Mouse (Mus musculus) C2C12 (cell line): ENCODE results near the gene Adgrl2. TPM values are rescaled to one million over a fixed set of nuclear protein-coding genes. Genes with fewer than 3 reads are reported as not detected.

Source experiments
- H3K27me3 ChIP-seq: one replicate; pipeline ENCODE4 v1.6.1; 2011; ENCODE audit not compliant: control insufficient read depth, insufficient read depth, insufficient read length
- H3K36me3 ChIP-seq: one replicate; pipeline ENCODE4 v1.6.1; 2011; ENCODE audit not compliant: control insufficient read depth, insufficient read depth
- H3K4me3 ChIP-seq: one replicate; pipeline ENCODE4 v1.5.1; 2011; ENCODE audit warnings: mild to moderate bottlenecking, control low read depth; ENCODE audit not compliant: poor library complexity, insufficient read depth, severe bottlenecking
- H3K79me2 ChIP-seq: one replicate; pipeline ENCODE4 v1.6.1; 2011; ENCODE audit not compliant: control insufficient read depth, insufficient read depth
- H3K79me3 ChIP-seq: one replicate; pipeline ENCODE4 v1.6.1; 2011; ENCODE audit warnings: low read depth, control low read depth
- H3ac ChIP-seq: one replicate; pipeline ENCODE3; 2011; ENCODE audit warnings: low read depth; ENCODE audit not compliant: control insufficient read depth, insufficient read length
- CEBPB ChIP-seq: IDR thresholded peaks from one replicate; pipeline ENCODE4 v1.6.1; 2011; ENCODE audit warnings: low read depth, mild to moderate bottlenecking, control low read depth, moderate library complexity
- CTCF ChIP-seq: IDR thresholded peaks from one replicate; pipeline ENCODE4 v1.5.1; 2011; ENCODE audit not compliant: control insufficient read depth, insufficient read depth, insufficient read length
- FOSL1 ChIP-seq: IDR thresholded peaks from one replicate; pipeline ENCODE4 v1.8.0; 2011; ENCODE audit warnings: mild to moderate bottlenecking, low read length; ENCODE audit not compliant: poor library complexity, insufficient read depth, severe bottlenecking
- MAX ChIP-seq: IDR thresholded peaks from one replicate; pipeline ENCODE4 v1.6.1; 2011; ENCODE audit warnings: mild to moderate bottlenecking, control low read depth
- MYOD1 ChIP-seq: IDR thresholded peaks from one replicate; pipeline ENCODE4 v1.6.1; 2011; ENCODE audit warnings: low read depth; ENCODE audit not compliant: control insufficient read depth, insufficient read length
- MYOG ChIP-seq: IDR thresholded peaks from one replicate; pipeline ENCODE4 v1.6.1; 2011; ENCODE audit not compliant: control insufficient read depth, insufficient read length; ENCODE audit errors: extremely low read depth
- USF1 ChIP-seq: IDR thresholded peaks from one replicate; pipeline ENCODE4 v1.6.1; 2011; ENCODE audit warnings: low read depth, mild to moderate bottlenecking, control low read depth, moderate library complexity
- polyA plus RNA-seq: library from polyadenylated mRNA; unstranded; fragments of >200 nt; fragmentation: generic; extraction: Trizol; gene quantifications from one replicate; pipeline ENCODE4 v1.2.1, GENCODE M21; 2012; ENCODE audit warnings: missing spikeins

Adgrl2 gene
- polyA plus RNA-seq, 1 experiment: 19.9 TPM

DNA sequence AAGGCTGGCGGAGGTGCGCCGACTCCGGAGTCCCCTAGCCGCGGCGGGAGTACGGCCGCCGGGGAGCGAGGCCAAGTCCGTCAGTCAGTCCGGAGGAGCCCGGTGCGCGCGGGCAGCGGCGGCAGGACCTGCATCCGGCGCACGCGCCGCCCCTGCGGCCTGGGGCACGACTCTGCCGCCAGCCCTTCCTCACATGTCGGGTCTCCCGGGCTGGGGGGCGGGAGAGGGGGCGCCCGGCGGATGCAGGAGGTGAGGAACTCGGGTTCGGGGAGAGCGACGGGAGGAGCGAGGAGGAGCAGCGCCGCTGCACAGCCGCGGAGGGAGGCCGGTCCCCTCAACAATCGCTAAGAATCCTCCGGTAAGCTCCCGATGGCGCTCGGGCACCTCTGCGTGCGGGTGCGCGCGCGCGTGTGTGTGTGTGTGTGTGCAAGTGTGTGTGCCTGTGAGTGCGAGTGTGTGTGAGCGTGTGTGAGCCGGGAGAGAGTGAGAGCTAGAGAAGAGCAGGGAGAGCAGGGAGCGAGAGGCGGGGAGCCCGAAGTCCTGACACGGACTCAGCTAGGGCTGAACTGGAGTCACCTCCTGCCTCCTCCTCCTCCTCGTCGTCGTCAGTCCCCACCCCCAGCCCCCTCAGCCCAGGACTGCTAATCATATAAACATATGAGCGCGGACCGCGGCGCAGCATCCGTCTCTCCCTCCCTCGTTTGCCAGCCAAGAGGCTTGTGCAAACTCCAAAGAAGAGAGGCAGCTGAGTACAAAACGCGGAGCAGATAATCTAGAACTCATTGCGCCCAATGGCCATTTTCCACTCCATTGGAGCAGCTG lies 1.1 kb downstream of the Adgrl2 start:
- no peaks in the 10 kb centered on the region for H3K36me3 ChIP-seq
- H3K79me3 ChIP-seq: peaks cover 23% of the 10 kb centered on the region
- no peaks in the 10 kb centered on the region for H3K27me3 ChIP-seq
- peak overlapping the region; percentile 71 for H3K4me3 ChIP-seq
- TF ChIP-seq CEBPB (no peak), MYOD1 (no peak), MYOG (no peak), MAX (no peak), FOSL1 (no peak), USF1 (no peak), CTCF (no peak)
- H3K79me2 ChIP-seq: peaks cover 50% of the 10 kb centered on the region
- peak overlapping the region; percentile 51 for H3ac ChIP-seq

DNA sequence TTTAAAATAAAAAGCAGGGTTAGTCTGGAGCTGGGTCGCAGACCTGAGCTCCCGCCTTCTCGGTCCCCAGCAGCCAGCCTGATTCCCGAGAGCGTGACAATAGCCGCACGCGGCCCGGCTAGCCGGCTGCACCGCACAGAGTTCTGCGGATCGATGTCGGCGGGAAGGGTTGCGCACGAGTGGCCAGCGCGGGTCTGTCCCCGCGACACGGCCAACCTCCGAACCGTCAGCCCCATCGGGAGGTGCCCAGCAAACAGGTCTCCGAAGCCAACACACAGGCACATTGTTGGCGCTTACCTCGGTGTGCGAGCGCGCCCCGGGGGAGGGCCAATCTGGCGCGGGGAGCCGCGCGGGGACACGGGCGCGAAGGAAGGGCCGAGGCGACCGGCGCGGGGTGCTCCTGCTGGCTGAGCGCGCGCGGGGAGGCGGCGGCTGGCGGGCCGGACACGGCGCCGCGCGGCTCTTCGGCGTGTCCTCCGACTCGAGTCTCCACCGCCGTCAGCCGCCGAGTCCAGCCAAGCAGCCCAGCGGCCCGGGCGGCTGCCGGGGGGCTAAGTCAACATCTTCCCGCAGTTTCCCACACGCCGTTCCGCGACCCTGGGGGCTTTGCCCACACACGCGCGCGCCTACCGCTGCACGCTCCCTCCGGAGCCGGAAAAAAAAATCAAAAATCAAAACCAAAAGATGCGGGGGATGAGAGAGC lies 1.9 kb downstream of the Adgrl2 start:
- Histone ChIP-seq H3K4me3 (peak overlapping the region; percentile 71), H3K27me3 (no peaks in the 10 kb centered on the region), H3K79me2 (peaks cover 57% of the 10 kb centered on the region), H3K79me3 (peaks cover 28% of the 10 kb centered on the region), H3ac (peak overlapping the region; percentile 51), H3K36me3 (no peaks in the 10 kb centered on the region)
- no peak for TF ChIP-seq FOSL1
- no peak for TF ChIP-seq USF1
- TF ChIP-seq MAX: no peak
- no peak for TF ChIP-seq CTCF
- no peak for TF ChIP-seq CEBPB
- no peak for TF ChIP-seq MYOG
- no peak for TF ChIP-seq MYOD1

DNA sequence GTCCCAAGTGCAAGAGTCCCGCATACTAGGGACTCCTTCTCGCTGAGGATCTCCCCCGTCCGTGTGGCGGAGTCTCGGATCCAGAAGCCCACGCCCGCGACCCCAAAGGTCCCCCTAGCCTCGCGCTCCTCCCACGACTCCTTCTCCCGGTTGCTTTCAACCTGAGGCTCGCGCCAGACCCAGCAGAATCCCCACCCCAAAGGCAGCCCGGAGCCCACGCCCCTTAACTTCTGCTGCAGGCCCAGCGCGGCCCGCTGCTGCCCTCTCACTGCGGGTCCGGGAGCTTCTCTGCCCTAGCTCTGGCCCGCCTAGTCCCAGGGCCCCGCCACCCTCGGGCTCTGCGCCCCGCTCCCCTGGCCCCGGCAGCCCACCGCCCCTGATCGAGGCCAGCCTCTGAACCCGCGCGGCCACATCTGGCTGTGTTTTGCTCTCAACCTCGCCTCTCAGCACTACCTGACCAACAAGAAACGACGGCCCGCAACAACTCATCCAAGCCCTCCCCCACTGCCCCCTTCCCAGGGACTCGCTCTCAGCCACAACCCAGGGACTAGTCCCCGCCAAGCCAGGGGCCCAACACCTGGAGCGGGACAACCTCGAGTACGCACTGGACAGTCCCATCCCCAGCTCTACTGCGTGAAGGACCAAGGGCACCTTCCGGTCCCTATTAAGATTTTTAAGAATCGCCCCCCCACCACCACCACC lies 2.6 kb downstream of the Adgrl2 start:
- peak overlapping the region; percentile 71 for H3K4me3 ChIP-seq
- TF ChIP-seq CTCF (peak; percentile 96), USF1 (no peak), CEBPB (no peak), MYOG (no peak)
- H3ac ChIP-seq: peak overlapping the region; percentile 63
- H3K79me2 ChIP-seq: peaks cover 64% of the 10 kb centered on the region
- H3K79me3 ChIP-seq: peaks cover 28% of the 10 kb centered on the region
- H3K27me3 ChIP-seq: no peaks in the 10 kb centered on the region
- H3K36me3 ChIP-seq: no peaks in the 10 kb centered on the region

DNA sequence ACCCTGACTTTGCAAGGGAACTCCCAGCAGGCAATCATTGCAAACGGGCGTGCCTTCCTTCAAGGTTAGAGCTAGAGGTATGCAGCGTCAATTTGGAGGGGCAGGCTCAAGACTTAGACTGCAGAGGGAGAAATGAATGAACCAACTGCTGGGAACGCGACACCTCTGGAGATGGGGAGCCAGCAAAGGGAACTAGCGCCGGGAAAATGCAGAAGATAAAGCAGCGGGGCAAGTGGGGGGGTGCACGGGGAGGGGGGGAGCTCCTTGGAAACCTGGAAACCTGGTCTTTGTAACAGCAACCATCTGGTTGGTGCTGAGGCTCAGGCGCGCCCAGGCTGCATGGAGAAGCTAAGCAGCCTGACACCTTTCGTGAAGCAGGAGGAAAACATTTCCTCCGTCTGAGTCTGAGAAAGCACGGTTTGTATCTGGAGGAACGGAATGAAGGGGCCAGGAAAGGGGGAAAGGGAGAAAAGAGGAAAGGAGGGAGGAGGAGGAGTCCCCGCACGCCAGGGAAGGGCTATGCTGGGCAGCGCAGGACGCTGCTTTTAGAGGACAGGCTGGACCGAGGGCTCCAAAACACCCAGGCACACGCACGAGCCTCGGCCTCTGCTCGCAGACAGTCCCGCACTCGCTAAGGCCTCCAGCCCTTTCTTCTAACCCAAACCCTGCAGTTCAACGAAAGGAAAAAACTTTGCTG lies 3.3 kb downstream of the Adgrl2 start:
- H3K4me3 ChIP-seq: peak overlapping the region; percentile 71
- TF ChIP-seq USF1 (no peak), FOSL1 (no peak), MYOD1 (no peak), MYOG (no peak), MAX (no peak), CTCF (no peak), CEBPB (no peak)

DNA sequence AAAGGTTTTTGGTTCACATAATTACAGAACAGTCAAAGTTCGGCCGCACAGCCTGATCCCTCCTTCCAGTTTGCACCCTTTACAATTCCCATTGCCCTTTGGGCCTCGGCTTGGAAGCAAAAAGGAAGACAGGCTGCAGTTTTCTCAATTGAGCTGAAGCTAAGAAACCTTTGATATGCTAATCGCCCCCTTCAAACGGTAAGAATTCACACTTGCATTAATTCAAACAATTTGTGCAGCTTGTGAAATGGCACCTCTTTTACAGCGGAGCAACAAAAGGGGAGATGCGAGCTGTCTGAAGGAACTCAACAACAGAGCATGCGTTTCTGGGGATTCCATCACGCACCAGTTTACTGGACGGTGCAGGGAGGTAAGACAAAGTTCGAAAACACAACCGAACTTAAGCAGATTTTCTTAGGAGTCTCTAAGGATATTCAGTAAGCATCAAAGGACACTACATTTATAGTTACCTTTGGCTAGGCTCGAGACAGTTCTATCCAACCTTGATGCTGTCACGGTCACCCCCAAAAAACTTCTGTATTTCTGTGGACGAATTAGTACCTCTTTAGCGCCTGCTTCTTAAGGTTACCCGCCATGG lies 4.0 kb downstream of the Adgrl2 start:
- H3ac ChIP-seq: no peak overlapping the region
- no peaks in the 10 kb centered on the region for H3K27me3 ChIP-seq
- TF ChIP-seq CTCF (no peak), MAX (no peak), CEBPB (no peak), USF1 (no peak), MYOD1 (no peak), MYOG (no peak), FOSL1 (no peak)
- H3K79me3 ChIP-seq: peaks cover 36% of the 10 kb centered on the region
- H3K4me3 ChIP-seq: no peak overlapping the region
- peaks cover 78% of the 10 kb centered on the region for H3K79me2 ChIP-seq
- H3K36me3 ChIP-seq: no peaks in the 10 kb centered on the region

More for the DNA sequence above, 3.3 kb downstream of the Adgrl2 start:
- Histone ChIP-seq H3K36me3 (no peaks in the 10 kb centered on the region), H3ac (peak overlapping the region; percentile 63), H3K79me3 (peaks cover 33% of the 10 kb centered on the region), H3K27me3 (no peaks in the 10 kb centered on the region), H3K79me2 (peaks cover 71% of the 10 kb centered on the region)
